Mouse (Mus musculus): ENCODE measurements at regions not wholly inside any gene's neighbourhood (a gene's known extent, or its start where the extent isn't known, plus 50 kb on each side); places are given as distances from the start of the nearest gene placed in this dataset.
"Not testable (repeated sequence)": the region's sequence is repeated elsewhere in the genome, so short reads cannot be mapped to it uniquely, and the experiment has no call there.

DNA sequence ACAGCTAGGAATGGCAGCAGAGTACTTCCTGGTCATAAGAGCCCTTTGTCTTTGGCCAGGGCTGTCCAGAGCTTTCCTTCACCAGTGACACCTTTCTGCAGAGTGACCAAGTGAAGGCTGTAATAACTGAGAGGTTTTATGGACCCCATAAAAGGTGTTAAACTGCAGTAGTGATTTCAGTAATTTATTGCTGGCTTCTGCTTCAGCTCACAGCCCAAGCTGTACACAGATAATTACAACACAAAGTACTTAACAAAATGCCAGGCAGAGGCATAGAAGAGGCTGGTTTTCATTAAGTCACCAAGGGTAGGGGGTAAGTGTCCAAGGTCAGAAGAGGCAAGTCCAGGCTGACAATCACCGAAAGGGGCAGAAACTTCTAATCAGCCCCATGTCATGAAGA lies 83.8 kb downstream of the Eif4e start:
- DNase-seq (ENCODE audit: inconsistent ontology term) = no peak

DNA sequence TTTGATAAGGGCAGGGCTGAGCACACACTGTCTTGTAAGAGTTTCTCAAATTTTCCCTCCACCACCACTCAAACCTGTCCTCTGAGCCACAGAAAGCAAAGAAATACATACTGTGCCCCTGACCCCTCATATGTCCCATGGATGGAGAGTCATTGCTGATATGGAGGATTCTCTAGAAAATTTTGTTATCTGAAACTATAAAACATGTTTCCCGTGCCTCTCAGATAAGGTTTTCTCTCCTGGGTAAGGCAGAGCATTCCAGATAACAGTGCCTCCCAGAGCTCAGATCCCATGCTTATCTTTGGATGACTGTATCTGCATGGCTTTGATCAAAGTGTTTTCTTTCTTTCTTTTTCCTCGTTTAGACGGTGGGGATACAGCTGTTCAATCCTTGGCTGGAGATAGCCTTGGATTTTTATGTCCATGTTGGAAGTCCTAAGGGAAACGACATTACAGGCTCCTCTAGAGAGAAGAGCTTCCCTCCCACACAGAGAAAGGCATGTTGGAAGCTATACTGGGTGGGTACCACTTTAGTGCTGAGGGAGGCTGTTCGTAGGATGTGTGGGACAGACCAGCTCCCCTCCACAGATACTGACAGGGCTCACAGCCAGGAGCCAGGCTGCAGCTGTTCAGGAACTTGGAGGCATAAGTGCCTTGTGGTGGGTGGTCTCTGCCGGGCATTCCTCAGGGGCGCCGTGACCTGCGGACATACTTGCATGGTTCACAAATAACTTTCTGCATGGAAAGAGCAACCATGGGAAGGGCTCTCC lies 87.1 kb downstream of the Eif4e start:
- DNase-seq (ENCODE audit: inconsistent ontology term) = no peak

- no peak for DNase-seq (ENCODE audit: inconsistent ontology term)
Observed at GRCm38 (mm10) chr3:138613680-138614079, 87.7 kb downstream of the Eif4e start.

GRCm38 (mm10) chr3:138614899-138615298 lies 88.9 kb downstream of the Eif4e start:
- DNase-seq (ENCODE audit: inconsistent ontology term) = no peak

GRCm38 (mm10) chr3:138620263-138620662 lies 94.3 kb downstream of the Eif4e start:
- DNase-seq (ENCODE audit: inconsistent ontology term) = no peak

DNA sequence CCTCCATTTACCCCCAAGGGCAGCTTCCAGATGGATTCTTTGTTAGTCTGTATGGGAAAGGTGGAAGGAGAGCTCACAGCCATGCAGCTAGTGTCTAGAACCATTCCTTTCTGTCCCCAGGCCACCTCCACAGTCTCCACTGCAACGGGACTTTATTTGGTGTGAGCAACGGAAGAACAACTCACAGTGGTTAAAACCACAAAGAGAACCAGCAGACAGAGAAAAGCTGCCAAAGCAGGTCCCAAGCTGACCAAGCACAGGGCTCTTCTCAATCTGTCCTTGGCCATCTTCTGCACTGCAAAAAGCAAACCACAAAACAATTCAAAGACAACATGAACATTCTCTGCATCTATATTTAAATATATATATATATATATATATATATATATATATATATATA lies 98.1 kb downstream of the Eif4e start:
- DNase-seq (ENCODE audit: inconsistent ontology term) = no peak

DNA sequence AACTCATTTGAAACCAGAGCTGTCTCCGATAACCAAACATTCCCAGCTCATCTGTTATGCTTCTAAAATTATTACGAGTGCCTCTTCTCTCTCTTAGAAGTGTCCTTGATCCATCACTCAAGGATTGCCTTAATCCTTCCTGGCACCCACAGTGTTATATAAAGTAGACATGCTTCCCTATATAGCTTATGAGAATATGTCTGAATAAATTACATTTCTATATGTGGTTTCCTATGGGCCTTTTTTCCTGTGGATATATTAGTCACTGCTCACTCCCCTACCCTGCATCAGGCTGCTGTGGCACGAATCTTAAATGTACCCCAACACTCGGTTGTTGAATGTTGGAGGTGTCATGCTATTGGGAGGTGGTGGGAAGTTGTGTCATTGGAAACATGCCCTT lies 100.3 kb downstream of the Eif4e start:
- no peak for DNase-seq (ENCODE audit: inconsistent ontology term)

- no peak for DNase-seq (ENCODE audit: inconsistent ontology term)
Observed at GRCm38 (mm10) chr3:138630231-138630630, 104.3 kb downstream of the Eif4e start.

DNA sequence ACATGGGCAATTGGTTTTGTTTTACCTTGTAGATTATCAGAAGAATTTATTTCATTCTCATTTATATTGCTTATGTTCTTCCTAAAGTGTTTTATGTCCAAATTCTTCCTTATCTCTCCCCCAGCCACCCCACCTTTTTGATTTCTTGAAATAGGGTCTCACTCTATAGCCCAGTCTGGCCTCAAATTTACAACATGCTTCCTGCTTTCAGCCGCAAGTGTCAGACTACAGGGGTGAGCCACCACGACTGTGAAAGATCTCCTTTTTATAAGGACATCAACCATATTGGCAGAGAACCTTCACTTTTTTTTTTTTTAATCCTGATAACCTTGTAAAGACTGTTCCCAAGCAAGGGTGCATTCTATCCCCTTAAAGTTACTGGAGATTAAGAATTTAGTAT lies 106.1 kb downstream of the Eif4e start:
- no peak for DNase-seq (ENCODE audit: inconsistent ontology term)

GRCm38 (mm10) chr3:138642026-138642425 lies 100.0 kb upstream of the Tspan5 start:
- no peak for DNase-seq (ENCODE audit: inconsistent ontology term)

GRCm38 (mm10) chr3:138643951-138644285 lies 98.1 kb upstream of the Tspan5 start:
- DNase-seq (ENCODE audit: inconsistent ontology term) = no peak

DNA sequence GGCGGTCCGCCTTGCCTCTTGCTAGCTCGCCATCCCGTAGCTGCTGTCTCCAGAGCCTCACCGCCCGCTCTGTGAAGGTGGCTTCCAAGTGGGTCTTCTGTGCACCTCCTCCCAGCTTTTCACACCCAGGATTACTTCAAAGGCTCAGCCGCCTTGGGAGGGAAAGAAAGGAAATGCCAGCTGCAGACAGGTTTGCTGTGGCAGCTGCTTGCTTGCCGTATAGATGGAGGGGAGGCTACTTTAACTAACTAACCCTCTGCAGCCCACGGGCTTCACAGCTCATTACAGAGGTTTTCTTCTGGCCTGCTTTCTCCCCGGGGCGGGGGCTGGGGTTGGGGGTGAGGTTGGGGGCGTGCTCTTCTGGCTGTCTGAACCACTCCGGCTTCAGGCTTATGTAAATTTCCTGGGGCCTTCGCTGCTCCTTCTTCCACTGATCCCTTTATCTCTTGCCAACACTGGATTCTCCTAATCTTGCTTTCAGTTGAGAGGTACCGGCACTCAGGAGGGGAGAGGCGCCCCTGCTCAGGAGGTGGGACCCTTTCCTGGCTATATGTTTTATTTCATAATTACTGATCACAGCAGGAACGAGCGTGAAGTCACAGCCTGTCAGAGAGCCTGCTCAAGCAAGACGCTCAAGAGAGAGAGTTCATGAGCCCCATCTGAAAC lies 97.6 kb upstream of the Tspan5 start:
- peak; percentile 22 for DNase-seq (ENCODE audit: inconsistent ontology term)

DNA sequence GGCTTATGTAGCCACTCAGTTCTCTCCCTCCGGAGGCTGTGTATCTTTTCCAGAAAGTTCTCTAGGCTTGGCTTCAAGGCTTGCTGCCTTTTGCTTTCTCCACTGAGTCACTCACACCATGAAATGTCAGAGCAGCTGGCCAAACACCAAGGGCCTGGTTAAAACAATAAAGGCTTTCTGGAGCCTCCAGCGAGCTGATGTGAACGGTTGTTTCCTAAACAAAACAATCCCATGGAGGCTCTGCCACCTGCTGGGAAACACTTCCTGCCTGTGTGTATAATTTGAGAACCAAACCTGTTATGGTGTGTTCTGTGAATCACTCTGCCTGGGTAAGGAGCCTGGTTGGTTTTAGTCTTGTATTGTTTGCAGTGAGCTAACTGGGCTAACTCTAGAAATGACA lies 96.7 kb upstream of the Tspan5 start:
- peak; percentile 90 for DNase-seq (ENCODE audit: inconsistent ontology term)

DNA sequence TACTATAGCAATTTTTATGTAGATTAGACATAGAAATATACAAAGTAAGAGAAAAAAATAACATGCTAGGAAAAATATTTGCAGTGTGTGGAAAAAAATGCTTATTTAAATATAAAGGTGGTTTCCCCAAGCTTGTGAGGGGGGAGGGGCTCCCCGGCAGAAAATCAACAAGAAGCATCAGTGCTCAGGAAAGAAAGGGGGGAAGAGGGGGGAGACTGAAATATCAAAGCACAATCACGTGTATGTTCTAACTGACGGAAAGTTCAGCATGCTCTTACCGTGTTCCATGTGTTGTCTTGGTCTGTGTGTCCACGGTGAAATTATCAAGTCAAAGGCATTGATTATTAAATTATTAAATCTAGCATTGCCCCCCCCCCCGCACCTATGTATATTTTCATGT lies 92.3 kb upstream of the Tspan5 start:
- no peak for DNase-seq (ENCODE audit: inconsistent ontology term)

GRCm38 (mm10) chr3:138650671-138651070 lies 91.3 kb upstream of the Tspan5 start:
- not testable (repeated sequence) for DNase-seq (ENCODE audit: inconsistent ontology term)

GRCm38 (mm10) chr3:138651361-138652205 lies 90.4 kb upstream of the Tspan5 start:
- DNase-seq (ENCODE audit: inconsistent ontology term) = no peak

GRCm38 (mm10) chr3:138652206-138652605 lies 89.8 kb upstream of the Tspan5 start:
- no peak for DNase-seq (ENCODE audit: inconsistent ontology term)

- no peak for DNase-seq (ENCODE audit: inconsistent ontology term)
Observed at GRCm38 (mm10) chr3:138652685-138653084, 89.3 kb upstream of the Tspan5 start.

- DNase-seq (ENCODE audit: inconsistent ontology term) = no peak
Observed at GRCm38 (mm10) chr3:138653549-138654246, 88.3 kb upstream of the Tspan5 start.

DNA sequence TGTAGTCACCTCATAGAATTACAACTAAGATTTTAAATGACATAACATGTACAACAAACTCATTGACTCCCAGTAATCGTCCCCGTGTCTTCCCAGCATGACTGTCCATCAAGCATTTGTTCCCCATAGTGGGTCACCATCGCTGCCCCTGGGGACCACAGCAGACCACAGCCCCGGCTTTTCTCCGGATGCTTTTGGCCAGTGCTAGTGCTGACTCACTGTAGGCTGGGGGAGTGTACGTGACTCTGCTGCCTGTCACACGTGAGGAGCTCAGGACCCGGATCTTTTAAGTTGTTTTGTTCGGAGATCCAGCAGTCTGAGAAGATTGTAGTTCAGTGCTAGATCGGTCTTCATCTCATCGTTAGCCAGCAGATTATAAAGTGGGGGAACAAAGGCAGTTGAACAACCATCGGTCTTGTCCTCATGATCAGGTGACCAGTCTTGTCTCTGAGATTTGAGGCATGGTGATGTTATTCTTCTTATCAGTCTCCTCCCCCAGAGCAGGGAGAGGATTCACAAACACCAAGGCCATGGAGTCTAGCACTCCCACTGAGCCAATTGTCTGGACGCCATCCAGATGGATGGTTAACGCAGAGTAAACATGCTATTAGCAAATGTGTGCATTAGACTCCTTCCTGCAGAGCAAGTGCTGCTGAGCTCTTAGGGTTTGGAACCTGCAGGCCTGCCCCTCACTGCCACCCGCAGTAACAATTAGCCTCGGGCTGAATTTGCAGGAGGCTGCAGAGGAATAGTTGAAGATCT lies 87.2 kb upstream of the Tspan5 start:
- DNase-seq (ENCODE audit: inconsistent ontology term) = no peak

DNA sequence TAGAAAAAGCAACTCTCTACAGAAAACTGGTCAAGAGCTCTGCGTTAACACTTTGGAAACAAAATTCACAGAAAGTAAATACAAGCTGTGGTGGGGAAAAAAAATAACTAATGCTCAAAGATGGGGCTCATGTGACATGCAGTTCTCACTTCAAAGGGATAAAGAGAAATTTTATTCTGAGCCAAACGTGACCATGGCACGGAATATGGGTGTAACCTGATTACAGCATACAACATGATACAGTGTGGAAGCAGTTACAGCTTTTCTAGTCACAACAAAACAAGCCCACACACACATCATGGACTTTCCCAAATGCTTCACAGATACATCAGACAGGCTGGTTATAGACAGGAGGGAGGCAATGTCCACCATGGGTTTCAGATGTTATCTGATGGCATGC lies 86.5 kb upstream of the Tspan5 start:
- DNase-seq (ENCODE audit: inconsistent ontology term) = no peak
